Mouse (Mus musculus): Measurements from ENCODE around the gene Unc45a. TPM values are rescaled to one million over a fixed set of nuclear protein-coding genes. Genes with fewer than 3 reads are reported as not detected.

Gene Unc45a
- polyA plus RNA-seq (2017; shearing (Covaris generic)): 10 to 100 TPM; 74.5 to 78.7 TPM

DNA sequence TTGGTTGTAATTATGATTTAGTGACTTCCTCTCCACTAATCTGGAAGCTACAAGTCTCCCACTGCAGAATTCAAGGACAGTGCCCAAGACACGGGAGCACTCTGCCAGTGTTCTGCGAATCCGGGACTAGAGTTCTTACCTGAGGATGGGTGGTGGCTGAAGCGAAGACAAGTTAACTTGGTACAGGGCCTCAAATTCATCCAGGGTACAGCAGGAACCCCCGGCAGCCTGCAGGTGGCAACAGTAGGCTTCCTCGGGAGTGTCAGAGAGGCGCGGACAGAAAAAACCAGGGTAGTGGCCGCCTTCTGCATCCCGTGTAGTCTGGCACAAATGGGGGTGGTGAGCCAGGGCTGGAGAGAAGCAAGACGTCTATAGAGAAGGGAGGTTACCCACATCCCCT, at the start of gene Unc45a:
Gene Unc45a, minus strand, starts transcription at position 213 of the 400 bp plus-strand sequence.

GRCm38 (mm10) chr7:80387633-80388543, 47.1 kb upstream of the Unc45a start, which contains the start of gene Fes:
Gene Fes, minus strand, starts transcription at chr7:80387946.

DNA sequence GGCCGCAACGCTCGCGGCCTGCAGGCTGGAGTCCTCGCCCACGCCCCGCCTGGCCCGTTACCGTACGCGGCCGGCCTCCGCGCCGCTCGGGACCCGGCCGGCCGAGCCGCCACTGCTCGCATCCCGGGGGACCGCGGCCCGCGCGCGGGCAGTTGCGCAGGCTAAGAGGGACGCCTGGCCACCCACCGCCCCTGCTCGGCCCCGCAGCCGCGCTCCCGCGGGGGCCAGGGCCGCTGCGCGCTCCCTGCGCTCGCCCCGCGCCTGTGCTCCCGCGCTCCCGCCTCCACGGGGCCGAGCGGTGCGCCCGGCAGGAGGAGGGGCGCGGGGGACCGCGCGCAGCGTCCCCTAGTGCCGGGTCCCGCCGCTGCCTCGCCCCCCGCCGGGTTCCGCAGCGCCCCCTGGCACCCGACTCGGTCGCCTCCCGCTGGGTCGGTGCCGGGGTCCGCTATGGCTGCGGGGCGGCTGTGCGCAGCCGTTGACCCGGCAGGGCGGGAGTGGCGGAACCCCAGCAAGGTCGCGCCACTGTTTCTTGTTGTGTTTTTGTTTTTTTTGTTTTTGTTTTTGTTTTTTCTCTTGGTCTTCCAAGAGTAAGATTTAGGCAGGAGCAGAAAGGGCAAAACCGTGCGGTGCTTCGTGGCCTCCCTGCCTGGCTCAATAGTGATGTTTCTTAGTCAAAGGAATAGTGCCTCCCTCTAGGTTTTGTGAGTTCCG, 30.4 kb upstream of the Unc45a start, which contains the start of gene Man2a2:
Gene Man2a2, minus strand, starts transcription at position 335 of the 711 bp plus-strand sequence.

GRCm38 (mm10) chr7:80342858-80343257, 2.1 kb upstream of the Unc45a start, which contains the start of gene Hddc3:
Gene Hddc3, plus strand, starts transcription at chr7:80343104.

GRCm38 (mm10) chr7:80324043-80324815, 16.6 kb downstream of the Unc45a start, which contains the start of gene Rccd1:
Gene Rccd1, minus strand, starts transcription at chr7:80324454.

GRCm38 (mm10) chr7:80294062-80294763, 46.6 kb downstream of the Unc45a start, which contains the start of gene Prc1:
Gene Prc1, plus strand, starts transcription at chr7:80294450.

Other genes starting within 250 kb of the Unc45a start
- 10 to 100 TPM; 54.1 to 84.7 TPM for gene Idh2, start 225.6 kb downstream of the Unc45a start, polyA plus RNA-seq (2017; shearing (Covaris generic))
- 10 to 100 TPM; 22.0 to 23.2 TPM for gene Sema4b, start 154.2 kb downstream of the Unc45a start, polyA plus RNA-seq (2017; shearing (Covaris generic))
- gene Cib1, start 108.2 kb downstream of the Unc45a start, polyA plus RNA-seq (2017; shearing (Covaris generic)): 100 to 1,000 TPM; 139 to 161 TPM
- 10 to 100 TPM in 1 of 2 experiments, 1 to 10 TPM in 1; 9.2 to 13.3 TPM for gene Gdpgp1, start 108.1 kb downstream of the Unc45a start, polyA plus RNA-seq (2017; shearing (Covaris generic))
- gene Ttll13, start 94.6 kb downstream of the Unc45a start, polyA plus RNA-seq (2017; shearing (Covaris generic)): 1 to 10 TPM in 1 of 2 experiments, under 1 TPM in 1; 0.59 to 5.8 TPM
- gene Ngrn, start 79.8 kb downstream of the Unc45a start, polyA plus RNA-seq (2017; shearing (Covaris generic)): 10 to 100 TPM; 47.2 to 59.6 TPM
- gene Vps33b, start 71.4 kb downstream of the Unc45a start, polyA plus RNA-seq (2017; shearing (Covaris generic)): 10 to 100 TPM; 42.2 to 68.2 TPM
- gene Prc1, start 46.6 kb downstream of the Unc45a start, polyA plus RNA-seq (2017; shearing (Covaris generic)): 10 to 100 TPM in 1 of 2 experiments, 1 to 10 TPM in 1; 7.8 to 12.8 TPM
- gene Rccd1, start 16.6 kb downstream of the Unc45a start, polyA plus RNA-seq (2017; shearing (Covaris generic)): 10 to 100 TPM; 24.7 to 27.3 TPM
- gene Hddc3, start 2.1 kb upstream of the Unc45a start, polyA plus RNA-seq (2017; shearing (Covaris generic)): 10 to 100 TPM in 1 of 2 experiments, 1 to 10 TPM in 1; 6.5 to 11.6 TPM
- gene Man2a2, start 30.4 kb upstream of the Unc45a start, polyA plus RNA-seq (2017; shearing (Covaris generic)): 10 to 100 TPM; 50.0 to 65.1 TPM
- 1 to 10 TPM in 1 of 2 experiments, under 1 TPM in 1; 0.58 to 3.5 TPM for gene Fes, start 46.9 kb upstream of the Unc45a start, polyA plus RNA-seq (2017; shearing (Covaris generic))
- gene Furin, start 64.4 kb upstream of the Unc45a start, polyA plus RNA-seq (2017; shearing (Covaris generic)): 10 to 100 TPM; 52.1 to 53.9 TPM
- 1 to 10 TPM; 7.1 to 8.8 TPM for gene Blm, start 194.1 kb upstream of the Unc45a start, polyA plus RNA-seq (2017; shearing (Covaris generic))

Measured in inflammation-experienced regulatory T-cells (primary cell).